Mouse (Mus musculus) Patski (cell line): ENCODE data around the gene Sirt1. TPM values are rescaled to one million over a fixed set of nuclear protein-coding genes. Genes with fewer than 3 reads are reported as not detected.

ENCODE experiments used
- ATAC-seq: fragments of 100-300 bp; one replicate; pipeline ENCODE4 v1.8.0; 2021
- CTCF ChIA-PET: fragments of 350-600 bp; sonication (Branson Sonifier 250); formaldehyde crosslinking; loops from one replicate; lab custom pipeline; 2022; ENCODE audit warnings: inconsistent platforms; lab: Charles Lee
- POLR2A ChIA-PET: fragments of 350-600 bp; sonication (Branson Sonifier 250); formaldehyde crosslinking; loops from one replicate; lab custom pipeline; 2022; ENCODE audit warnings: antibody characterized with exemption, inconsistent platforms; lab: Charles Lee
- DNase-seq: peaks from one replicate; pipeline ENCODE4 v3.0.0-alpha.2; 2011; ENCODE audit warnings: low read depth, low spot score
- H3K27me3 ChIP-seq: fragments of 371-371 bp; one replicate; pipeline ENCODE4 v1.5.1; 2021
- CTCF ChIP-seq: fragments of 100-300 bp; IDR thresholded peaks from one replicate; pipeline ENCODE4 v1.5.1; 2021
- in situ Hi-C: fragments of 300-500 bp; cut with MboI; formaldehyde crosslinking; loops from 3 replicates; pipeline ENCODE4 v1.11.1; 2018; ENCODE audit warnings: low pct_unique_long_range_greater_than_20kb, mixed read lengths
- polyA plus RNA-seq: library from polyadenylated mRNA; unstranded; gene quantifications from one replicate; pipeline ENCODE4 v1.2.3, GENCODE M21; 2021

The Sirt1 gene
- polyA plus RNA-seq, 1 experiment from 2014 or later = 11.6 TPM

GRCm38 (mm10) chr10:63277010-63277409 is 104.5 kb downstream of the Sirt1 start:
- ATAC-seq = no peak
- no peaks in the 10 kb centered on the region for H3K27me3 ChIP-seq
- POLR2A ChIA-PET = no interaction called here
- CTCF ChIA-PET = interaction anchor here (1.1 kb wide), 1 partner anchor 32 kb away, joined by 5 read pairs; no protein-coding TSS in a partner anchor
- no peak for TF ChIP-seq CTCF
- no peak for DNase-seq
- in situ Hi-C loops = no loop called here

- CTCF ChIA-PET = no interaction called here
- POLR2A ChIA-PET = no interaction called here
- ATAC-seq (no peak), DNase-seq (no peak)
- in situ Hi-C loops = no loop called here
- no peaks in the 10 kb centered on the region for H3K27me3 ChIP-seq
- no peak for TF ChIP-seq CTCF
Measured at GRCm38 (mm10) chr10:63272868-63273267, 108.6 kb downstream of the Sirt1 start.

DNA sequence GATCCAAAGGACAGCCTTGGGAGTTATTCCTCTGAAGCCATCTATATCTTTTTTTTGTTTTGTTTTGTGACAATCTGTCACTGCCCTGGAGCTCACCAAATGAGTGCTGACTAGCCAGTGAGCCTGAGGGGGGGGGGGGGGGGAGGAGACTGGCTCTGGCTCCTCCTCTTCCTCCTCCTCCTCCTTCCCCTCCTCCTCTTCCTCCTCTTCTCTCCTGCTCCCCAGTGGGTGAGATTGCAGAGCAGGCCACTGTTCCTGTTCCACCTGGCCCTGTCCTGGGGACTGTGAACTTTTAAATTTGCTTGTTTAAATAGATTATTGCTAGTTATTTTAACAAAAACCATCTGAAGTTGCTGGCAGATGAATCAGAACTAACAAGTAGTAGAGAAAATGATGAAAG is 109.1 kb downstream of the Sirt1 start:
- ATAC-seq = no peak
- ChIA-PET CTCF (interaction anchor here (1.3 kb wide), 1 partner anchor 14 kb away, joined by 3 read pairs; no protein-coding TSS in a partner anchor), POLR2A (interaction anchor here (0.8 kb wide), 1 partner anchor 479 kb away, joined by 4 read pairs; no protein-coding TSS in a partner anchor)
- DNase-seq = no peak
- in situ Hi-C loops = no loop called here
- TF ChIP-seq CTCF = no peak
- no peaks in the 10 kb centered on the region for H3K27me3 ChIP-seq

Other genes starting within 250 kb of the Sirt1 start
- not detected for gene Mypn, start 177.8 kb downstream of the Sirt1 start, polyA plus RNA-seq
- gene Herc4, start 137.9 kb downstream of the Sirt1 start, polyA plus RNA-seq = 38.6 TPM
- gene Dnajc12, start 739 bp upstream of the Sirt1 start, polyA plus RNA-seq = 17.4 TPM
- not detected for gene Gm7075, start 40.1 kb upstream of the Sirt1 start, polyA plus RNA-seq
- not detected for gene Ctnna3, start 48.4 kb upstream of the Sirt1 start, polyA plus RNA-seq